Mouse (Mus musculus) bone marrow macrophage, adult 2 months (primary cell): ENCODE data around the gene Peli1.

Experiments
- CTCF ChIP-seq: IDR thresholded peaks from 2 replicates; pipeline ENCODE4 v1.5.1; 2012; ENCODE audit warnings: low read depth, mild to moderate bottlenecking, low read length, moderate library complexity
- POLR2A ChIP-seq: IDR thresholded peaks from 2 replicates; pipeline ENCODE4 v1.6.1; 2012; ENCODE audit warnings: mild to moderate bottlenecking, low read depth, low read length, borderline replicate concordance

DNA sequence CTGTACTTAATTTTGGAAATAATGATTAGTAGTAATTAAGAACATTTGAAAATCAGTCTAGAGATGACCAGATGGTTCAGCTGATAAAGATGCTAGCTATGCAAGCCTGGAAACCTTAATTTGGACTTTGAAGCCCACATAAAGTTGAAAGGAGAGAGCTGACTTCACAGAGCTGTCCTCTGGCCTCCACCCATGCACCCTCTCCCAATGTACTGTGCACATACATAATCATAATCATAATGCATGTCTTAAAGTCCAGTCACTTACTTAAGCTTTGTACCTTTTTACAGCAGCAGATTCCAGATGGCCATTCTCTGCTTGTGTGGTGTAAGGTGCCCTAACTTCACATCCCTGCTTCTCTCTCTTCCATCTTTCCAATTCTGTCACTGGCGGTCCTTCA, 9.6 kb downstream of the Peli1 start:
- no peak for TF ChIP-seq POLR2A
- TF ChIP-seq CTCF = no peak
